Mouse (Mus musculus): Measurements from ENCODE around the gene Sp9. TPM values are rescaled to one million over a fixed set of nuclear protein-coding genes. Genes with fewer than 3 reads are reported as not detected.
A peak's percentile ranks its signal among the peaks of the same experiment; 100 is the strongest.

Sp9 gene
- polyA plus RNA-seq (2015; fragmentation: Nextera tagmentation; extraction: Ambion mirVana): not detected in 2 replicates

GRCm38 (mm10) chr2:73271459-73272161, at the start of gene Sp9:
Gene Sp9, plus strand, starts transcription at chr2:73271925.
- Histone ChIP-seq H3K27me3 (ENCODE audit: control insufficient read depth, insufficient read depth, low read length) (peaks cover 72% of the 10 kb centered on the region), H3K4me2 (ENCODE audit: low read depth, low read length) (peak within 1 kb of the TSS; percentile 58), H3K4me3 (replicated peaks; ENCODE audit: low read length) (peak within 1 kb of the TSS; percentile 41), H3K36me3 (ENCODE audit: control insufficient read depth, insufficient read depth, low read length) (no peaks in the 10 kb centered on the region), H3K4me1 (ENCODE audit: control insufficient read depth, insufficient read depth, low read length) (peaks cover 26% of the 10 kb centered on the region), H3K9me3 (replicated peaks; ENCODE audit: control insufficient read depth, low read length) (no peaks in the 10 kb centered on the region), H3K27ac (ENCODE audit: low read length) (no peak within 1 kb of the TSS), H3K9ac (ENCODE audit: low read length) (no peak within 1 kb of the TSS)
- peak; percentile 54; the same call in 1 of the 2 replicates for ATAC-seq (ENCODE audit: insufficient read depth, low FRiP score)
- 2% methylated on average over 48 of the region's 48 CpGs for WGBS

GRCm38 (mm10) chr2:73231081-73231480, 40.6 kb upstream of the Sp9 start:
- Histone ChIP-seq H3K27ac (ENCODE audit: low read length) (no peak overlapping the region), H3K4me1 (ENCODE audit: control insufficient read depth, insufficient read depth, low read length) (no peaks in the 10 kb centered on the region), H3K36me3 (ENCODE audit: control insufficient read depth, insufficient read depth, low read length) (no peaks in the 10 kb centered on the region), H3K9ac (ENCODE audit: low read length) (no peak overlapping the region), H3K4me3 (replicated peaks; ENCODE audit: low read length) (no peak overlapping the region), H3K9me3 (replicated peaks; ENCODE audit: control insufficient read depth, low read length) (no peaks in the 10 kb centered on the region), H3K27me3 (ENCODE audit: control insufficient read depth, insufficient read depth, low read length) (no peaks in the 10 kb centered on the region), H3K4me2 (ENCODE audit: low read depth, low read length) (no peak overlapping the region)
- 62% methylated on average over 3 of the region's 3 CpGs for WGBS
- no peak for ATAC-seq (ENCODE audit: insufficient read depth, low FRiP score)

GRCm38 (mm10) chr2:73241299-73241698, 30.4 kb upstream of the Sp9 start:
- H3K36me3 ChIP-seq (ENCODE audit: control insufficient read depth, insufficient read depth, low read length): no peaks in the 10 kb centered on the region
- WGBS: 71% methylated on average over 4 of the region's 4 CpGs
- no peak overlapping the region for H3K4me2 ChIP-seq (ENCODE audit: low read depth, low read length)
- H3K9me3 ChIP-seq (replicated peaks; ENCODE audit: control insufficient read depth, low read length): no peaks in the 10 kb centered on the region
- no peak overlapping the region for H3K9ac ChIP-seq (ENCODE audit: low read length)
- no peak overlapping the region for H3K27ac ChIP-seq (ENCODE audit: low read length)
- H3K27me3 ChIP-seq (ENCODE audit: control insufficient read depth, insufficient read depth, low read length): no peaks in the 10 kb centered on the region
- H3K4me3 ChIP-seq (replicated peaks; ENCODE audit: low read length): no peak overlapping the region
- no peak for ATAC-seq (ENCODE audit: insufficient read depth, low FRiP score)
- no peaks in the 10 kb centered on the region for H3K4me1 ChIP-seq (ENCODE audit: control insufficient read depth, insufficient read depth, low read length)

- Histone ChIP-seq H3K9ac (ENCODE audit: low read length) (no peak overlapping the region), H3K4me1 (ENCODE audit: control insufficient read depth, insufficient read depth, low read length) (no peaks in the 10 kb centered on the region), H3K36me3 (ENCODE audit: control insufficient read depth, insufficient read depth, low read length) (no peaks in the 10 kb centered on the region), H3K27ac (ENCODE audit: low read length) (no peak overlapping the region), H3K9me3 (replicated peaks; ENCODE audit: control insufficient read depth, low read length) (no peaks in the 10 kb centered on the region), H3K27me3 (ENCODE audit: control insufficient read depth, insufficient read depth, low read length) (no peaks in the 10 kb centered on the region), H3K4me2 (ENCODE audit: low read depth, low read length) (no peak overlapping the region), H3K4me3 (replicated peaks; ENCODE audit: low read length) (no peak overlapping the region)
- WGBS: 88% methylated on average over 4 of the region's 4 CpGs
- no peak for ATAC-seq (ENCODE audit: insufficient read depth, low FRiP score)
These were observed 23.0 kb upstream of the Sp9 start for GRCm38 (mm10) chr2:73248701-73249100.

- 12% methylated on average over 16 of the region's 16 CpGs for WGBS
- peak overlapping the region; percentile 74 for H3K4me2 ChIP-seq (ENCODE audit: low read depth, low read length)
- no peak overlapping the region for H3K27ac ChIP-seq (ENCODE audit: low read length)
- peaks cover 13% of the 10 kb centered on the region for H3K4me1 ChIP-seq (ENCODE audit: control insufficient read depth, insufficient read depth, low read length)
- peaks cover 55% of the 10 kb centered on the region for H3K27me3 ChIP-seq (ENCODE audit: control insufficient read depth, insufficient read depth, low read length)
- no peaks in the 10 kb centered on the region for H3K36me3 ChIP-seq (ENCODE audit: control insufficient read depth, insufficient read depth, low read length)
- peak overlapping the region; percentile 50 for H3K4me3 ChIP-seq (replicated peaks; ENCODE audit: low read length)
- H3K9ac ChIP-seq (ENCODE audit: low read length): peak overlapping the region; percentile 44; the same call in 1 of the 2 replicates
- ATAC-seq (ENCODE audit: insufficient read depth, low FRiP score): no peak
- H3K9me3 ChIP-seq (replicated peaks; ENCODE audit: control insufficient read depth, low read length): peaks cover 3% of the 10 kb centered on the region
These were observed 8.5 kb upstream of the Sp9 start for GRCm38 (mm10) chr2:73263172-73263765.

- 0 out of 2 replicates have a peak, but pooled peaks have one; percentile 44 for ATAC-seq (ENCODE audit: insufficient read depth, low FRiP score)
- Histone ChIP-seq H3K27ac (ENCODE audit: low read length) (no peak overlapping the region), H3K4me1 (ENCODE audit: control insufficient read depth, insufficient read depth, low read length) (peaks cover 13% of the 10 kb centered on the region), H3K9me3 (replicated peaks; ENCODE audit: control insufficient read depth, low read length) (peaks cover 3% of the 10 kb centered on the region), H3K27me3 (ENCODE audit: control insufficient read depth, insufficient read depth, low read length) (peaks cover 62% of the 10 kb centered on the region), H3K4me3 (replicated peaks; ENCODE audit: low read length) (peak overlapping the region; percentile 50), H3K36me3 (ENCODE audit: control insufficient read depth, insufficient read depth, low read length) (no peaks in the 10 kb centered on the region), H3K4me2 (ENCODE audit: low read depth, low read length) (peak overlapping the region; percentile 74), H3K9ac (ENCODE audit: low read length) (peak overlapping the region; percentile 44; the same call in 1 of the 2 replicates)
- WGBS: 2% methylated on average over 38 of the region's 38 CpGs
These were observed 7.7 kb upstream of the Sp9 start for GRCm38 (mm10) chr2:73263794-73264610.

- peak overlapping the region; percentile 50 for H3K4me3 ChIP-seq (replicated peaks; ENCODE audit: low read length)
- H3K36me3 ChIP-seq (ENCODE audit: control insufficient read depth, insufficient read depth, low read length): no peaks in the 10 kb centered on the region
- H3K4me2 ChIP-seq (ENCODE audit: low read depth, low read length): peak overlapping the region; percentile 74
- H3K4me1 ChIP-seq (ENCODE audit: control insufficient read depth, insufficient read depth, low read length): peaks cover 13% of the 10 kb centered on the region
- peaks cover 67% of the 10 kb centered on the region for H3K27me3 ChIP-seq (ENCODE audit: control insufficient read depth, insufficient read depth, low read length)
- H3K9ac ChIP-seq (ENCODE audit: low read length): no peak overlapping the region
- 7% methylated on average over 11 of the region's 11 CpGs for WGBS
- no peak for ATAC-seq (ENCODE audit: insufficient read depth, low FRiP score)
- H3K9me3 ChIP-seq (replicated peaks; ENCODE audit: control insufficient read depth, low read length): peaks cover 3% of the 10 kb centered on the region
- no peak overlapping the region for H3K27ac ChIP-seq (ENCODE audit: low read length)
These were observed 7.0 kb upstream of the Sp9 start for GRCm38 (mm10) chr2:73264611-73265195.

GRCm38 (mm10) chr2:73266011-73266410, 5.7 kb upstream of the Sp9 start:
- Histone ChIP-seq H3K9ac (ENCODE audit: low read length) (no peak overlapping the region), H3K9me3 (replicated peaks; ENCODE audit: control insufficient read depth, low read length) (peaks cover 2% of the 10 kb centered on the region), H3K4me1 (ENCODE audit: control insufficient read depth, insufficient read depth, low read length) (peaks cover 13% of the 10 kb centered on the region), H3K4me2 (ENCODE audit: low read depth, low read length) (no peak overlapping the region), H3K27me3 (ENCODE audit: control insufficient read depth, insufficient read depth, low read length) (peaks cover 79% of the 10 kb centered on the region), H3K4me3 (replicated peaks; ENCODE audit: low read length) (no peak overlapping the region), H3K36me3 (ENCODE audit: control insufficient read depth, insufficient read depth, low read length) (no peaks in the 10 kb centered on the region), H3K27ac (ENCODE audit: low read length) (no peak overlapping the region)
- ATAC-seq (ENCODE audit: insufficient read depth, low FRiP score): no peak
- 9% methylated on average over 5 of the region's 5 CpGs for whole genome bisulfite sequencing

Measured in stomach, embryonic 16.5 days (tissue).